Mouse (Mus musculus) kidney, embryonic 14.5 days (tissue): Measurements from ENCODE around the gene Fancc. TPM values are rescaled to one million over a fixed set of nuclear protein-coding genes. Genes with fewer than 3 reads are reported as not detected.

Experiments
- ATAC-seq: fragments of 200-750 bp; cut with Nextera tagmentation; 2 replicates; pipeline ENCODE4 v1.8.0; 2017; ENCODE audit warnings: moderate number of reproducible peaks, mild to moderate bottlenecking, moderate TSS enrichment, moderate library complexity; ENCODE audit not compliant: low FRiP score, low TSS enrichment
- H3K27ac ChIP-seq: fragments of 300-500 bp; sonication (generic); 2 replicates; pipeline ENCODE4 v1.5.1; 2014; ENCODE audit warnings: low read depth, mild to moderate bottlenecking, low read length, moderate library complexity, mixed read lengths
- H3K27me3 ChIP-seq: fragments of 300-500 bp; sonication (generic); 2 replicates; pipeline ENCODE4 v1.6.1; 2014; ENCODE audit warnings: mild to moderate bottlenecking, low read length; ENCODE audit not compliant: control insufficient read depth, insufficient read depth
- H3K36me3 ChIP-seq: fragments of 300-500 bp; sonication (generic); 2 replicates; pipeline ENCODE4 v1.6.1; 2014; ENCODE audit warnings: low read length, mixed read lengths; ENCODE audit not compliant: control insufficient read depth, insufficient read depth
- H3K4me1 ChIP-seq: fragments of 300-500 bp; sonication (generic); 2 replicates; pipeline ENCODE4 v1.6.1; 2014; ENCODE audit warnings: low read length, mixed read lengths; ENCODE audit not compliant: control insufficient read depth, insufficient read depth
- H3K4me2 ChIP-seq: fragments of 300-500 bp; sonication (generic); replicated peaks from 2 replicates; pipeline ENCODE4 v1.6.1; 2014; ENCODE audit warnings: low read depth, mild to moderate bottlenecking, low read length
- H3K4me3 ChIP-seq: fragments of 300-500 bp; sonication (generic); 2 replicates; pipeline ENCODE4 v1.5.1; 2014; ENCODE audit warnings: mild to moderate bottlenecking, low read length
- H3K9ac ChIP-seq: fragments of 300-500 bp; sonication (generic); 2 replicates; pipeline ENCODE4 v1.6.1; 2014; ENCODE audit warnings: low read depth, mild to moderate bottlenecking, low read length, moderate library complexity
- H3K9me3 ChIP-seq: fragments of 300-500 bp; sonication (generic); 2 replicates; pipeline ENCODE4 v1.6.1; 2016; ENCODE audit warnings: low read length; ENCODE audit not compliant: control insufficient read depth
- WGBS: fragments of 180-500 bp; shearing (Covaris S2); extraction: QIAGEN DNeasy Blood & Tissue Kit; methylation state at CpG from one replicate; pipeline ENCODE4 v1.1.7; 2014; 5-methylcytosine and 5-hydroxymethylcytosine counted together
- polyA plus RNA-seq: library from polyadenylated mRNA; unstranded; fragments of >200 nt; fragmentation: Nextera tagmentation; extraction: Ambion mirVana; gene quantifications from 2 replicates; pipeline ENCODE4 v1.2.1, GENCODE M21; 2014

Fancc gene
- polyA plus RNA-seq, 1 experiment from 2014 or later = 24.5 TPM

DNA sequence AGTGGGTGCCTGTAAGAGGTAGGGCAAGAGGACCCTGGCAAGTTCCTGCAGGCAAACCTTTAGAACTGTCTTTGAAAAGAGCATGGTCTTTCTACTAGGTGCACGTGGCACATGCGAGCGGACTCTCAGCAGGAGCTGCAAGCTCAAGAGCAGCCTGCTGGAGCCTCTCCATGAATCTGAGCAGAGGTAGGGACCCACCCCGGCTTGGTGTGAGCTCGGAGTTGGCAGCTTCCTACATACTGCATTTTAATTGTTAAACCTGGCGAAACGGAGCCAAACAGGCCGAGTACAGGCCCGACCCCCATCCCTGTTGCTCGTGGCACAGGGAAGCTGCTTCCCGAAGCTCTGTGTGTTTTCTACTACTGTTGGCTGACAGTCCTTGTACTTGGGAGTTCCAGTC lies 200.8 kb downstream of the Fancc start:
- H3K4me1 ChIP-seq = peaks cover 32% of the 10 kb centered on the region
- 91% methylated on average over 11 of the region's 11 CpGs for WGBS
- H3K27me3 ChIP-seq = no peaks in the 10 kb centered on the region
- H3K4me2 ChIP-seq = no peak overlapping the region
- H3K9ac ChIP-seq = no peak overlapping the region
- H3K4me3 ChIP-seq = no peak overlapping the region
- H3K36me3 ChIP-seq = peaks cover 63% of the 10 kb centered on the region
- ATAC-seq = no peak
- no peaks in the 10 kb centered on the region; the same call in 1 of the 2 replicates for H3K9me3 ChIP-seq
- H3K27ac ChIP-seq = no peak overlapping the region

DNA sequence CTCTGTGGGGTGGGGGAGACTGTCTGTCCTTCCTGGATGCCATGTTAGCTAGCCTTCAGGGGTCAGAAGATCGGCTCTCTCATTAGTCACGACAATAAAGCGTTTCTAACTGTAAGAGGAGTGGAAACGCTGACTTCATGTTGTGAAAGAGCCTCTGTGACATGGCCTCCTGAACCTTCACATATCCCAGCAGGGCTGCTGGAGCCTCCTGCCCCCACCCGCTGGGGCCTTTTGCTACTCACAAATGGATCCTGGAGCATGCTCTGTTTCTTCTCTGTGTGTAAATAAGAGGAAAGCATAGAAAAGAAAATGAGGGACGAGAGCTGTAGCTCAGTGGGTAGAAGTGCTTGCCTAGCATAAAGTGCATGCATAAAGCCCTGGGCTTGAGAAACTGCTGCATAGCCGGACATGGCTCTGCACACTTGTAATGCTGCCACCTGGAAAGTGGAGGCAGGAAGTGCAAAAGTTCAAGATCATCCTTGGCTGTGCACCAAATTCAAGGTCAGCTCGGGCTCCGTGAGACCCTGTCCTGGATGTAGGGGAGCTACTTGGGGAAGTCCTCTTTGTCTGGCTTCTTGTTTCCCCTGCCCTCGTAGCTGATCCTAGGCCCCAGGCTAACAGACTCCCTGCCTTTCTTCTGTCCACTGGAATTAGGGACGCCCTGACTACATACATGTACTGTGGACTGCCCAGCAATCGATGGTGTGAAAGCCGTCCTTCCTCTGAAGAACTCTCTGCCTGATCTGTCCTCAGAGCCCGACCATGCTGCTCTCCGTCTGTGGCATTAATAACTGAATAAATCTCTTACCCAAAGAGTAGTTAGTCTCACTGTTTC lies 202.5 kb downstream of the Fancc start:
- Histone ChIP-seq H3K4me3 (no peak overlapping the region), H3K27ac (peak overlapping the region; percentile 75), H3K36me3 (peaks cover 62% of the 10 kb centered on the region), H3K4me1 (peaks cover 22% of the 10 kb centered on the region), H3K27me3 (no peaks in the 10 kb centered on the region), H3K9me3 (no peaks in the 10 kb centered on the region; the same call in 1 of the 2 replicates), H3K4me2 (no peak overlapping the region), H3K9ac (no peak overlapping the region)
- 29% methylated on average over 15 of the region's 15 CpGs for WGBS
- ATAC-seq = 0 out of 2 replicates have a peak, but pooled peaks have one; percentile 36

DNA sequence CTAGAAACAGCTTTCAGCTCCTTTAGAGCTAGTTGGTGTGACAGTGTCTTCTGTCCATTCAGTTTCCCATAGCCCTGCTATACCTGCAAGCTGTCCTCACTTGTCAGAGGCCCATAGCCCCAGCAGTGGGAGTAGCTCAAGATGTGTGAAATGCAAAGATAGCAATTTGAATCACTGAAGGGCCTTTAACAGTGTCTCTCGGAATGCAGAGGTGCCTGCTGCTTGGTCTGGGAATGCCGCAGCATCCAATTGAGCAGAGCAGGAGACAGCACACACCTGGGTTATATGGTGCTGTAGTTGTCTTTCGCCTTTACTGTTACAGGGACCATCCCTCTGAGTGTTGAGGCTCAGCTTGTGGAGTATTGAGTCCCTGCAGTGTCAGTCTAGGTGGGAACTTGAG lies 203.4 kb downstream of the Fancc start:
- Histone ChIP-seq H3K36me3 (peaks cover 56% of the 10 kb centered on the region), H3K9ac (no peak overlapping the region), H3K27ac (peak overlapping the region; percentile 75; the same call in 1 of the 2 replicates), H3K9me3 (no peaks in the 10 kb centered on the region; the same call in 1 of the 2 replicates), H3K4me2 (no peak overlapping the region), H3K27me3 (no peaks in the 10 kb centered on the region), H3K4me1 (peaks cover 29% of the 10 kb centered on the region), H3K4me3 (no peak overlapping the region)
- WGBS = 60% methylated on average over 3 of the region's 3 CpGs
- ATAC-seq = no peak

DNA sequence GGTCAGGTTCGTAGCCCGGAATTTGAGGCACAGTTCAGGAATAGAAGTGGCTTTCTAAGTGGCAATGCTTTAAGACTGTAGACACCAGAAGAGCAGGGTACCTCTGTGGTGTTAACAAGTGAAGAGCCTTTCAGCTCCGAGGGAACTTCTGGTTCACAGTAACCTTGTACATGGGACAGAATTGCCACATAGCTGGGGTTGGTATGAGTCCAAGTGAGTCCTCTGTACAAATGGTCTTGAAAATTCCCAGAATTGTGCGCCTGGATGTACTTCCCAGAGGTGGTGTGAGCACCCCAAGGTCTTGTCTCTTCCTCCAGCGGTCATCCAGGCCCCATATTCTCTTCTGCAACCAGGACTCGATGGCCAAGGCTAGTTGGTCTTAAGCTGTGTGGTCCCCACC lies 206.1 kb downstream of the Fancc start:
- Histone ChIP-seq H3K4me3 (no peak overlapping the region), H3K4me1 (peaks cover 30% of the 10 kb centered on the region), H3K27ac (no peak overlapping the region), H3K4me2 (no peak overlapping the region), H3K27me3 (no peaks in the 10 kb centered on the region), H3K9ac (no peak overlapping the region), H3K36me3 (peaks cover 62% of the 10 kb centered on the region), H3K9me3 (no peaks in the 10 kb centered on the region; the same call in 1 of the 2 replicates)
- 96% methylated on average over 6 of the region's 6 CpGs for WGBS
- ATAC-seq = no peak

DNA sequence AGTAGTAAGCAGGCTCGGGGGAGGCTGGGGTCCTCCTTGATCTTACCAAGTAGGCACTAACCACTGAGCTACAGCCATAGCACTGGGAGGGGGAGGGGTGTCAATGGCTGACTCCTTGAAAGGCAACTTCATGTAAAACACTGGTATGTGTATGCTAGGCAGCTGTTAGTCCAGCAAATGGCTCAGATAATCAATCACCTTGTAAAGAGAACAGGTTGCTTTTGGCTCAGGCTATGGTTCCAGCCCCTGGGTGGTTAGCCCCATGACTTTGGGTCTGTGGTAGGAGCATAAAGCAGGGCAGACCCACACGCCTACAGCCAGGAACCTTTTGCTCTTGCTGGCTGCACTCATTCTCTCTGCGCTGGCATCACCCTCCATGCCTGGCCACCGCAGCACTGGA lies 207.0 kb downstream of the Fancc start:
- ATAC-seq = no peak
- Histone ChIP-seq H3K9ac (no peak overlapping the region), H3K36me3 (peaks cover 63% of the 10 kb centered on the region), H3K27ac (no peak overlapping the region), H3K4me2 (no peak overlapping the region), H3K4me3 (no peak overlapping the region), H3K4me1 (peaks cover 27% of the 10 kb centered on the region), H3K9me3 (no peaks in the 10 kb centered on the region), H3K27me3 (no peaks in the 10 kb centered on the region)
- WGBS = 82% methylated on average over 4 of the region's 4 CpGs

DNA sequence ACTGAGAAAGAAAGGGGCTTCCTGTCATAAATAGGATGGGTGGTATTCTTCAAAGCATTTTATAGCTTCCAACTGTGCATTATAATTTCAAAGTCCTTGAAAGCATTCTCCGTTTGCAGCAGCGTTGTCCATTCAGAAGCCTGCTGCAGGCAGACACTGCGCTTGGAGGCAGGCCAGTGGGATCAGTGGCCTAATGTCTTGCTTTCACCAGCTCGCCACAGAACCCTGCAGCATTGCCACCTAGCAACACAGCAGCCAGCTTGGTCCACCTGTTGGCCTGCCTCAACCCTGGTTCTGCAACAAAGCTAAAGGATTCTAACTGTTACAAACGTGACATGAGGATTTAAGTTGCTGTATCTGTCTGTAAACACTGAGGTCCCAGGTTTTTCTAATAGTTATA lies 207.4 kb downstream of the Fancc start:
- no peaks in the 10 kb centered on the region for H3K27me3 ChIP-seq
- peaks cover 23% of the 10 kb centered on the region for H3K4me1 ChIP-seq
- 49% methylated on average over 5 of the region's 5 CpGs for WGBS
- H3K27ac ChIP-seq = peak overlapping the region; percentile 31; the same call in 1 of the 2 replicates
- no peak overlapping the region for H3K9ac ChIP-seq
- H3K4me3 ChIP-seq = no peak overlapping the region
- H3K9me3 ChIP-seq = no peaks in the 10 kb centered on the region
- H3K4me2 ChIP-seq = no peak overlapping the region
- ATAC-seq = no peak
- H3K36me3 ChIP-seq = peaks cover 65% of the 10 kb centered on the region

DNA sequence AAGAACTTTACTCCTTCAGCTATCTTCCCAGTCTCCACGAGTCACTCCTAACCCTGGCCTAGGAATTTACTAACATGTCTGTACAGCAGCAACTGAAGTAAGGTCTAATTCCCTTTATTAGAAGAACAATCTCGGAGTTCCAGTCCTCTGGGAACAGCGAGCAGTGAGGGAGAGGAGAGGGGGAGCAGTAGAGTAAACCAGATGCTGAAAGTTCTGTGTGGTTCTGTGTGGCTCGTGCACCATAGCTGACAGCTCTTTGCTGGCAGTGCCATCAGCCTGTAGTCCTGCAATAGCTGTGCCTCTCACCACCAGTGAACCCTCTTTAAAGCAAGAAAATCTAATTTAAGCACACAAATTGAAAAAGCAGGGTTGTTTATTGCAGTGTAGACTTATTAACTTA lies 207.9 kb downstream of the Fancc start:
- no peak overlapping the region for H3K9ac ChIP-seq
- H3K36me3 ChIP-seq = peaks cover 65% of the 10 kb centered on the region
- H3K27me3 ChIP-seq = no peaks in the 10 kb centered on the region
- H3K27ac ChIP-seq = peak overlapping the region; percentile 31; the same call in 1 of the 2 replicates
- no peak for ATAC-seq
- 42% methylated on average over 4 of the region's 4 CpGs for WGBS
- H3K9me3 ChIP-seq = no peaks in the 10 kb centered on the region
- H3K4me2 ChIP-seq = no peak overlapping the region
- no peak overlapping the region for H3K4me3 ChIP-seq
- peaks cover 18% of the 10 kb centered on the region for H3K4me1 ChIP-seq

DNA sequence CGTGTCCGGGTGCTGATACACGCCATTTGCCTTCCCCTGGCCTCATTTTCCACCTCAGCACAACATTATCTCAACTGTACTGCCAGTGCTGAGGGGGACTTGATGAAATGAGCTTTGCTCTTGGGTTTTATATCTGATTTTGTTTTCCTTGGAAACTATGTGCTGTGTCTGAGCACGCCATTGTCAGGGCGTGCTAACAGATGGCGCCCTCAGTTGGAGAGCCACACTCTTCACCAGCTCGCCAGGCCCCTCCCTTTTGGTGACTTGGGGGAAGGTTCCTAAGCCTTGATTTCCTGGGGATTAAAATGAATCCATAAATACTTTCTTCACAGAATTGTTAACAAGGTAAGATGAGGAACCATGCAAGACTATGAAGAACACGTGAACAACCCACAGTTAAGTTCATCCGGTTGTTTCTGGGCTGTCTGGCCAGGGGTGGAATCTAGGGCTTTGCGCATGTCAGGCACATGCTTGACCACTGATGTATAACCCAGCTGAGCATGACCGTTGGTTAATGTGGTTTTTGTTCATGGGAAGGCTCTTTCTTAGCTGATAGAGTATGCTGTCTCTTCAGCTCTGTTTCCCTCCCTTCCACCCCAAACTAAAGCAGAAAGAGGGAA lies 210.5 kb downstream of the Fancc start:
- 83% methylated on average over 11 of the region's 11 CpGs for WGBS
- peaks cover 11% of the 10 kb centered on the region for H3K4me1 ChIP-seq
- H3K36me3 ChIP-seq = peaks cover 81% of the 10 kb centered on the region
- H3K4me2 ChIP-seq = no peak overlapping the region
- H3K27me3 ChIP-seq = no peaks in the 10 kb centered on the region
- H3K4me3 ChIP-seq = no peak overlapping the region
- ATAC-seq = no peak
- no peaks in the 10 kb centered on the region for H3K9me3 ChIP-seq
- H3K9ac ChIP-seq = no peak overlapping the region
- no peak overlapping the region for H3K27ac ChIP-seq

DNA sequence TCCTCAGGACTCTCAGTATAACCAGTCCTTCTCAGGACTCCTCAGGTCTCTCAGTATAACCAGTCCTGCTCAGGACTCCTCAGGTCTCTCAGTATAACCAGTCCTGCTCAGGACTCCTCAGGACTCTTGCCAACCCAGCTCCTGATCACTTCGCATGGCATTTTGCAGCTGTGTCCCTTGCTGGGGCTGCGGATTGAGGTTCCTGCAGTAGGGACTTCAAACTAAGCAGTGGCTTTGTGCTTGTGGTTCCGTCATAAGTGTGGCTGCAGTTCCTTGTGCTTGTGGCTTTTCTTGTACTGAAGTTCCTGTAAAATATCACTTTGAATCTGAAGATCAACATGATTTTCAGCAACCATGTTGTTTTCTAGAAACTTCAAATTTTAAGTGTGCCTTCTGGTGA lies 212.3 kb downstream of the Fancc start:
- no peak for ATAC-seq
- 98% methylated on average over 3 of the region's 3 CpGs for WGBS

More for the DNA sequence above, 212.3 kb downstream of the Fancc start:
- Histone ChIP-seq H3K9ac (no peak overlapping the region), H3K4me1 (peaks cover 27% of the 10 kb centered on the region), H3K4me3 (no peak overlapping the region), H3K9me3 (no peaks in the 10 kb centered on the region), H3K36me3 (peaks cover 64% of the 10 kb centered on the region), H3K27ac (no peak overlapping the region), H3K27me3 (no peaks in the 10 kb centered on the region), H3K4me2 (no peak overlapping the region)
